8 mouse cellular contexts compared by ENCODE assay signal in the genomic region with DNA sequence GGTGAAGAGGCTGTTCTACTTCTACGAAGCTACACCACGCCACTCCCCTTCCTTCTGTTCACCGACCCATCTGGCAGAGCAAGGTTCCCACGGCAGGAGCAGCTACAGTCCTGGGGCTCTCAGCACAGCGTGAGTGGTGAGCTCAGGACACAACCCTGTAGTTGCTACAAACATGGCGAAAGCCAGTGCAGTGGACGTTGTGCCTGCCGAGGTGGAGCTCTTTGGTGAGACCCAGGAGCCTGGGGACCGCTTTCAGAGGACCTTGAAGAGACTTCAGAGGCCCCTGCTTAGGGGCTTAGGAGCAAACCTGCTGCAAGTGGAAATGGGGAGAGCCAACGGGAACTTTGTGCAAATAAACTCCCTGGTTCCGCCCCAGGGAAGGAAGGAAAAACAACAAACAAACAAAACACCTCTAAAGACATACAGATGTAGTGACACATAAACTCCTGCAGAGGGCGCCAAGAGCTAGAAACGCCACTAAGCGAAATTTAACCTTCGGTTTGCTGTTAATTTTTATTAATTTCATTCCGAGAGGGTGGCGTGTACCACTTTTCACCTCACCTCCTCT. TPM values are rescaled to one million over a fixed set of nuclear protein-coding genes. Genes with fewer than 3 reads are reported as not detected.
A peak's percentile ranks its signal among the peaks of the same experiment; 100 is the strongest.
DNase-seq lines count a peak whose midpoint lies in the region; ATAC-seq and TF ChIP-seq lines count a peak whose summit lies in the region.

No protein-coding gene starts in this region.

- H3K4me2 ChIP-seq in hindbrain, embryonic 11.5 days (replicated peaks; ENCODE audit: low read depth, low read length): peak overlapping the region; percentile 40
- H3K4me2 ChIP-seq in myocyte (ENCODE audit: low read depth): peak overlapping the region; percentile 71

- H3K9ac ChIP-seq in hindbrain, embryonic 11.5 days (ENCODE audit: low read depth, low read length): peak overlapping the region; percentile 55
- peak overlapping the region; percentile 69 for H3K9ac ChIP-seq in liver, adult 2 months (ENCODE audit: low read depth, low read length)

- 23% methylated on average over 17 of the region's 17 CpGs for WGBS in hindbrain, embryonic 11.5 days
- 5% methylated on average over 17 of the region's 17 CpGs for WGBS in liver, adult 2 months

- peak; percentile 71 for TF ChIP-seq CTCF in E14TG2a.4 (conservative IDR thresholded peaks at IDR 0.05; ENCODE audit: low read length)
- TF ChIP-seq CTCF in liver, adult 2 months (IDR thresholded peaks at IDR 0.05; ENCODE audit: low read depth, low read length): peak; percentile 2; the same call in 1 of the 2 replicates

- H3K79me2 ChIP-seq in liver, adult 2 months (ENCODE audit: control insufficient read depth, insufficient read depth, low read length): no peaks in the 10 kb centered on the region
- no peaks in the 10 kb centered on the region for H3K79me2 ChIP-seq in myocyte (ENCODE audit: control insufficient read depth, insufficient read depth)

- H3K4me3 ChIP-seq in E14TG2a.4 (replicated peaks; ENCODE audit: low read length) (no peak overlapping the region; the same call in 1 of the 2 replicates), myocyte (no peak overlapping the region)
- H3K4me3 ChIP-seq in hindbrain, embryonic 11.5 days (ENCODE audit: low read depth, low read length): peak overlapping the region; percentile 21
- peak overlapping the region; percentile 54 for H3K4me3 ChIP-seq in liver, adult 2 months (ENCODE audit: insufficient read depth, low read depth, low read length)

- H3K36me3 ChIP-seq in E14TG2a.4 (ENCODE audit: insufficient read depth, low read length) (no peaks in the 10 kb centered on the region), myocyte (ENCODE audit: control insufficient read depth, insufficient read depth) (no peaks in the 10 kb centered on the region)
- H3K36me3 ChIP-seq in hindbrain, embryonic 11.5 days (ENCODE audit: control insufficient read depth, insufficient read depth, low read length): no peaks in the 10 kb centered on the region
- no peaks in the 10 kb centered on the region for H3K36me3 ChIP-seq in liver, adult 2 months (ENCODE audit: control insufficient read depth, insufficient read depth, low read length)

- H3K27ac ChIP-seq in hindbrain, embryonic 11.5 days (ENCODE audit: low read depth, low read length): no peak overlapping the region
- peak overlapping the region; percentile 56 for H3K27ac ChIP-seq in liver, adult 2 months (replicated peaks; ENCODE audit: insufficient read depth, low read depth, low read length)

- TF ChIP-seq POLR2A in liver, adult 2 months (IDR thresholded peaks at IDR 0.05; ENCODE audit: extremely low read depth, insufficient read depth, low read length): no peak
- no peak for TF ChIP-seq POLR2A in myocyte (IDR thresholded peaks at IDR 0.05; ENCODE audit: insufficient read length, low read depth)

- H3ac ChIP-seq in myocyte (ENCODE audit: control insufficient read depth, insufficient read length): no peak overlapping the region

- no peaks in the 10 kb centered on the region for H3K9me3 ChIP-seq in E14TG2a.4 (ENCODE audit: low read length)
- no peaks in the 10 kb centered on the region for H3K9me3 ChIP-seq in hindbrain, embryonic 11.5 days (ENCODE audit: control insufficient read depth, low read length)

- ATAC-seq in hindbrain, embryonic 11.5 days (ENCODE audit: low FRiP score): no peak

- peak; percentile 50 for DNase-seq in 3T3-L1 (ENCODE audit: low read depth, low spot score)
- peak; percentile 60 for DNase-seq in embryo, embryonic 11 days
- peak; percentile 71 for DNase-seq in hindbrain, embryonic 11.5 days (ENCODE audit: low spot score)
- peak; percentile 44 for DNase-seq in liver, adult 2 months (ENCODE audit: extremely low read depth, low read depth, low spot score)
- DNase-seq in left cerebral cortex, adult 11 months (ENCODE audit: low spot score): no peak
- DNase-seq in ovary, adult 18-20 months (ENCODE audit: low spot score): no peak

- H3K27me3 ChIP-seq in E14TG2a.4 (ENCODE audit: insufficient read depth, low read length) (0 out of 2 replicates have a peak, but pooled peaks cover 2% of the 10 kb centered on the region), myocyte (ENCODE audit: control insufficient read depth, insufficient read depth, insufficient read length) (peaks cover 3% of the 10 kb centered on the region)
- no peaks in the 10 kb centered on the region for H3K27me3 ChIP-seq in hindbrain, embryonic 11.5 days (ENCODE audit: control insufficient read depth, insufficient read depth, low read length)
- H3K27me3 ChIP-seq in liver, adult 2 months (ENCODE audit: control insufficient read depth, insufficient read depth, low read length): no peaks in the 10 kb centered on the region

- H3K4me1 ChIP-seq in E14TG2a.4 (replicated peaks; ENCODE audit: low read depth, low read length): peaks cover 5% of the 10 kb centered on the region; the same call in 1 of the 2 replicates
- H3K4me1 ChIP-seq in hindbrain, embryonic 11.5 days (replicated peaks; ENCODE audit: control insufficient read depth, insufficient read depth, low read length): no peaks in the 10 kb centered on the region
- H3K4me1 ChIP-seq in liver, adult 2 months (ENCODE audit: control insufficient read depth, insufficient read depth, low read length): no peaks in the 10 kb centered on the region

TF ChIP-seq in myocyte, 11 proteins besides CTCF, POLR2A, EP300 and RAD21:
- no peak for TF ChIP-seq POLR2AphosphoS2 (IDR thresholded peaks at IDR 0.05; ENCODE audit: insufficient read length, low read depth)
- no peak for TF ChIP-seq REST (IDR thresholded peaks at IDR 0.05; ENCODE audit: insufficient read depth, insufficient read length)
- no peak for TF ChIP-seq E2F4 (IDR thresholded peaks at IDR 0.05; ENCODE audit: insufficient read depth)
- TF ChIP-seq MYOG (IDR thresholded peaks at IDR 0.05; ENCODE audit: control insufficient read depth in 1 of 3, insufficient read depth in 1 of 3, insufficient read length in 2 of 3, low read depth in 2 of 3): no peak
- no peak for TF ChIP-seq TCF3 (IDR thresholded peaks at IDR 0.05; ENCODE audit: insufficient read length, low read depth)
- TF ChIP-seq SRF (IDR thresholded peaks at IDR 0.05; ENCODE audit: control insufficient read depth, insufficient read length, low read depth): no peak
- TF ChIP-seq MAX (IDR thresholded peaks at IDR 0.05; ENCODE audit: low read depth): no peak
- no peak for TF ChIP-seq CEBPB (IDR thresholded peaks at IDR 0.05; ENCODE audit: insufficient read depth, poor library complexity, severe bottlenecking)
- TF ChIP-seq MYOD1 (IDR thresholded peaks at IDR 0.05; ENCODE audit: control insufficient read depth in 1 of 3, insufficient read length in 2 of 3, low read depth in 2 of 3): no peak
- TF ChIP-seq USF1 (IDR thresholded peaks at IDR 0.05; ENCODE audit: low read depth): no peak
- TF ChIP-seq TCF12 (IDR thresholded peaks at IDR 0.05; ENCODE audit: insufficient read depth, poor library complexity, severe bottlenecking): no peak
TF ChIP-seq in myocyte: peak in this region for 0.

RNA-seq across cellular contexts. Expression of a gene that starts 3.2 kb away (rescaled TPM):
- polyA plus RNA-seq in hindbrain, embryonic 11.5 days (2014; fragmentation: Nextera tagmentation; extraction: Ambion mirVana): not detected in 2 replicates
- total RNA-seq in liver, adult 2 months (2014; rRNA removed): not detected in 2 replicates
- polyA plus RNA-seq in liver, adult 2 months (2012; rRNA removed): not detected in 2 replicates
- not detected for polyA plus RNA-seq in myocyte (2012; fragmentation: generic; extraction: Trizol)

RNA-seq across cellular contexts. Expression of a gene that starts 10.5 kb away (rescaled TPM):
- 6.5 and 7.5 TPM in 2 replicates for polyA plus RNA-seq in hindbrain, embryonic 11.5 days (2014; fragmentation: Nextera tagmentation; extraction: Ambion mirVana)
- total RNA-seq in liver, adult 2 months (2014; rRNA removed): 4.5 and 4.9 TPM in 2 replicates
- 0.56 and 0.66 TPM in 2 replicates for polyA plus RNA-seq in liver, adult 2 months (2012; rRNA removed)
- 0.96 TPM for polyA plus RNA-seq in myocyte (2012; fragmentation: generic; extraction: Trizol)

RNA-seq across cellular contexts. Expression of a gene that starts 24.2 kb away (rescaled TPM):
- polyA plus RNA-seq in hindbrain, embryonic 11.5 days (2014; fragmentation: Nextera tagmentation; extraction: Ambion mirVana): 395 and 419 TPM in 2 replicates
- total RNA-seq in liver, adult 2 months (2014; rRNA removed): 63.7 and 78.6 TPM in 2 replicates
- polyA plus RNA-seq in liver, adult 2 months (2012; rRNA removed): 122 and 134 TPM in 2 replicates
- polyA plus RNA-seq in myocyte (2012; fragmentation: generic; extraction: Trizol): 197 TPM

RNA-seq across cellular contexts. Expression of a gene that starts 34.2 kb away (rescaled TPM):
- 108 and 114 TPM in 2 replicates for polyA plus RNA-seq in hindbrain, embryonic 11.5 days (2014; fragmentation: Nextera tagmentation; extraction: Ambion mirVana)
- 0.37 and 1.1 TPM in 2 replicates for total RNA-seq in liver, adult 2 months (2014; rRNA removed)
- not detected in 2 replicates for polyA plus RNA-seq in liver, adult 2 months (2012; rRNA removed)
- polyA plus RNA-seq in myocyte (2012; fragmentation: generic; extraction: Trizol): 0.88 TPM

RNA-seq across cellular contexts. Expression of a gene that starts 39.9 kb away (rescaled TPM):
- polyA plus RNA-seq in hindbrain, embryonic 11.5 days (2014; fragmentation: Nextera tagmentation; extraction: Ambion mirVana): 71.2 and 75.2 TPM in 2 replicates
- total RNA-seq in liver, adult 2 months (2014; rRNA removed): 7.8 and 8.1 TPM in 2 replicates
- polyA plus RNA-seq in liver, adult 2 months (2012; rRNA removed): 2.0 and 2.7 TPM in 2 replicates
- 24.4 TPM for polyA plus RNA-seq in myocyte (2012; fragmentation: generic; extraction: Trizol)

Comparison
In these comparisons a context has a peak if more than half of its experiments do, and no peak if none do; other contexts are left out.
1. DNase-seq: peak in 3T3-L1 (single experiment), embryo, embryonic 11 days (single experiment), hindbrain, embryonic 11.5 days (single experiment) and liver, adult 2 months (single experiment); none in left cerebral cortex, adult 11 months (single experiment) and ovary, adult 18-20 months (single experiment).
2. H3K4me3 ChIP-seq: peak in hindbrain, embryonic 11.5 days (single experiment) and liver, adult 2 months (single experiment); none in E14TG2a.4 (single experiment) and myocyte (single experiment).